Mouse (Mus musculus): ENCODE measurements around the gene Mif4gd. TPM values are rescaled to one million over a fixed set of nuclear protein-coding genes. Genes with fewer than 3 reads are reported as not detected.

The Mif4gd gene
- total RNA-seq, 2 experiments from 2014 or later = 22.5 to 23.5 TPM

- DNase-seq (ENCODE audit: low spot score in 2 of 2) = no peak
These were observed 21.3 kb upstream of the Mif4gd start for GRCm38 (mm10) chr11:115634109-115634508.

GRCm38 (mm10) chr11:115632862-115633261, 20.1 kb upstream of the Mif4gd start:
- no peak for DNase-seq (ENCODE audit: low spot score in 2 of 2)

GRCm38 (mm10) chr11:115632247-115632646, 19.5 kb upstream of the Mif4gd start:
- no peak for DNase-seq (ENCODE audit: low spot score in 2 of 2)

- no peak for DNase-seq (ENCODE audit: low spot score in 2 of 2)
These were observed 18.7 kb upstream of the Mif4gd start for GRCm38 (mm10) chr11:115631505-115631890.

- DNase-seq (ENCODE audit: low spot score in 2 of 2) = no peak
These were observed 18.0 kb upstream of the Mif4gd start for GRCm38 (mm10) chr11:115630532-115631504.

GRCm38 (mm10) chr11:115629734-115630531, 17.2 kb upstream of the Mif4gd start:
- no peak for DNase-seq (ENCODE audit: low spot score in 2 of 2)

GRCm38 (mm10) chr11:115628465-115629101, 15.8 kb upstream of the Mif4gd start:
- DNase-seq (ENCODE audit: low spot score in 2 of 2) = no peak

- DNase-seq (ENCODE audit: low spot score in 2 of 2) = peak; percentile 96 to 99
These were observed 15.1 kb upstream of the Mif4gd start, which contains the start of gene Slc25a19 for GRCm38 (mm10) chr11:115627705-115628464. Gene Slc25a19, minus strand, starts transcription at chr11:115628295.

- DNase-seq (ENCODE audit: low spot score in 2 of 2) = no peak
These were observed 14.3 kb upstream of the Mif4gd start for GRCm38 (mm10) chr11:115626824-115627616.

GRCm38 (mm10) chr11:115625877-115626276, 13.1 kb upstream of the Mif4gd start:
- no peak for DNase-seq (ENCODE audit: low spot score in 2 of 2)

- no peak for DNase-seq (ENCODE audit: low spot score in 2 of 2)
These were observed 10.8 kb upstream of the Mif4gd start for GRCm38 (mm10) chr11:115623487-115624070.

- no peak for DNase-seq (ENCODE audit: low spot score in 2 of 2)
These were observed 7.2 kb upstream of the Mif4gd start for GRCm38 (mm10) chr11:115619949-115620348.

- no peak for DNase-seq (ENCODE audit: low spot score in 2 of 2)
These were observed 6.2 kb upstream of the Mif4gd start for GRCm38 (mm10) chr11:115618732-115619516.

- DNase-seq (ENCODE audit: low spot score in 2 of 2) = no peak
These were observed 5.2 kb upstream of the Mif4gd start for GRCm38 (mm10) chr11:115618001-115618400.

- no peak for DNase-seq (ENCODE audit: low spot score in 2 of 2)
These were observed 4.1 kb upstream of the Mif4gd start for GRCm38 (mm10) chr11:115616893-115617292.

GRCm38 (mm10) chr11:115616371-115616770, 3.6 kb upstream of the Mif4gd start:
- DNase-seq (ENCODE audit: low spot score in 2 of 2) = no peak

GRCm38 (mm10) chr11:115615875-115616274, 3.1 kb upstream of the Mif4gd start:
- no peak for DNase-seq (ENCODE audit: low spot score in 2 of 2)

GRCm38 (mm10) chr11:115615108-115615825, 2.5 kb upstream of the Mif4gd start:
- no peak for DNase-seq (ENCODE audit: low spot score in 2 of 2)
